Mouse (Mus musculus): ENCODE results near the gene Gm14743. TPM values are rescaled to one million over a fixed set of nuclear protein-coding genes. Genes with fewer than 3 reads are reported as not detected.
"Not testable (repeated sequence)": the region's sequence is repeated elsewhere in the genome, so short reads cannot be mapped to it uniquely, and the experiment has no call there.

Gene Gm14743
- not detected for total RNA-seq (2021)

DNA sequence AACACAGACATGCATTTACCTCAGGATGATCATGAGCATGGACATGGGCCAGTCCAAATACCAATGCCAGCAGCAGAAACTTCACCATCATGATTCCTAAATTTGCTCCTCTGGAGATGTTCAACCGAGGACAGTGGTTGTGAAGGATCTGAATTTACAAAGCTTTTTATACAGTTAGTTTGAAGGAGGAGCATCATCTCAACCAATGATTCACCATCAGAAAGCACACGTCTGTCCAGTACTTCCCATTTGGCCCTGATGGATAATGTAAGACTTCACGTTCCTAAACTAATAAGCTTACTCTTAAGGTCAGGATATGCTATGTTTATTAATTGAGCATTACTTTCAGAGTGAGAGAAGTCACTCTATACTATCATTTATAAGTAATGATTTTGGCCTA is at the start of gene Gm14743:
Gene Gm14743, minus strand, starts transcription at position 101 of the 400 bp plus-strand sequence.
- intact Hi-C loops (cut with DNase I); DNase-seq (ENCODE audit: extremely low spot score in 1 of 2, low spot score in 2 of 2): not testable (repeated sequence)

DNA sequence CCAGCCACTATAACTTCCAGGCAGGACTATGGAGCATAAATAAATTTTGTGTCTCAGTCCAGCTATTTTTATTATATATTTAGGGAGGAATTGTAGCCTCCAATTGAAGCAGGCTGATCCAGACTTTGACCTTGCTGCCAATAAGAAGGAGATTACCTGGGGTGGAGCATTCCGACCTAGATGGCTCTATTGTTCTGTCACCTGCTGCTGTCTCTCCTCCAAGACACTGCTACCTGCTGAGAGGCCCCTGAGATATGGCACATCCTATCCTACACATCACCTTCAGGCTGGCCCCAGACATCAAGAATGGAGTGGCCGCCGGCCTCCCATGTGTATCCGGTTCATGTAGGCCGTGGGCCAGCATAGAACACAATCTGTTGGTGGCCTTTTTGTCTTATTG is 42.9 kb downstream of the Gm14743 start:
- intact Hi-C loops (cut with DNase I): no loop called here
- no peak for DNase-seq (ENCODE audit: extremely low spot score in 1 of 2, low spot score in 2 of 2)

DNA sequence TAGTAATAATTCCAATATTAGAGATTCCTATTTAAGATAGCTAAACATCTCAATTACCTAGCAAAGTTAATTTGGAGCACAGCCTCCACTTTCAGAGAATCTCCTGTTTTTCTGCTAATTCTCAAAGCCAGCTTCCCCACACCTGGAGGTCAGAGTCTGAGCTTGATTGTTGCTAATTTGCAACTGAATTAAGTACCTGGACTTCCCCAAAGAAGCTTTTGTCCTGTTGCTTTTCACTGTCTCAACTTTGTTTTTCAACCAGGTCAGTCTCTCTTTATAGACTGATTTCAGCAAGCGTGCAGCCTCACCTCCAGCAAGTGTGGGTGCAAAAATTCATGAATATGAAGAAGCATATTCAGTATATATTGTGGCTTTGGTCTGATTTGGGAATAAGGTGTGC is 43.5 kb downstream of the Gm14743 start:
- DNase-seq (ENCODE audit: extremely low spot score in 1 of 2, low spot score in 2 of 2); intact Hi-C loops (cut with DNase I): not testable (repeated sequence)

Other genes starting within 250 kb of the Gm14743 start
- gene Obp1a, start 154.5 kb downstream of the Gm14743 start, total RNA-seq (2021): not detected
- not detected for gene Gm5938, start 120.5 kb downstream of the Gm14743 start, total RNA-seq (2021)
- gene Obp1b, start 59.1 kb downstream of the Gm14743 start, total RNA-seq (2021): not detected
- not detected for gene 4930480E11Rik, start 123.7 kb upstream of the Gm14743 start, total RNA-seq (2021)